Mouse (Mus musculus): ENCODE data around the gene Ireb2. TPM values are rescaled to one million over a fixed set of nuclear protein-coding genes. Genes with fewer than 3 reads are reported as not detected.
"Not testable (repeated sequence)": the region's sequence is repeated elsewhere in the genome, so short reads cannot be mapped to it uniquely, and the experiment has no call there.

Ireb2 gene
- polyA plus RNA-seq, 1 experiment from 2014 or later: 31.0 TPM

GRCm38 (mm10) chr9:54931765-54932164, 68.2 kb downstream of the Ireb2 start:
- 20% methylated on average over 1 of the region's 1 CpGs for WGBS
- Histone ChIP-seq H3K9me3 (ENCODE audit: control insufficient read depth, low read length) (no peaks in the 10 kb centered on the region), H3K4me2 (ENCODE audit: low read length) (no peak overlapping the region), H3K27ac (replicated peaks in 1 of 2; ENCODE audit: control insufficient read depth in 1 of 2, insufficient read depth in 1 of 2, low read depth in 2 of 2, low read length in 2 of 2) (no peak overlapping the region), H3K4me1 (ENCODE audit: control insufficient read depth in 2 of 2, insufficient read depth in 2 of 2, low read length in 2 of 2) (no peaks in the 10 kb centered on the region), H3K36me3 (ENCODE audit: control insufficient read depth, insufficient read depth, low read length) (no peaks in the 10 kb centered on the region), H3K9ac (ENCODE audit: low read length) (no peak overlapping the region), H3K27me3 (ENCODE audit: control insufficient read depth, insufficient read depth, low read length) (no peaks in the 10 kb centered on the region), H3K4me3 (ENCODE audit: control insufficient read depth in 1 of 2, insufficient read depth in 1 of 2, low read depth in 1 of 2, low read length in 2 of 2) (no peak overlapping the region)
- no peak for ATAC-seq (ENCODE audit: insufficient number of reproducible peaks, insufficient read depth, low FRiP score, low read depth)

GRCm38 (mm10) chr9:54932379-54932778, 68.8 kb downstream of the Ireb2 start:
- H3K36me3 ChIP-seq (ENCODE audit: control insufficient read depth, insufficient read depth, low read length): no peaks in the 10 kb centered on the region
- no peak for ATAC-seq (ENCODE audit: insufficient number of reproducible peaks, insufficient read depth, low FRiP score, low read depth)
- no peaks in the 10 kb centered on the region for H3K9me3 ChIP-seq (ENCODE audit: control insufficient read depth, low read length)
- H3K4me2 ChIP-seq (ENCODE audit: low read length): no peak overlapping the region
- H3K4me3 ChIP-seq (ENCODE audit: control insufficient read depth in 1 of 2, insufficient read depth in 1 of 2, low read depth in 1 of 2, low read length in 2 of 2): no peak overlapping the region
- H3K27ac ChIP-seq (replicated peaks in 1 of 2; ENCODE audit: control insufficient read depth in 1 of 2, insufficient read depth in 1 of 2, low read depth in 2 of 2, low read length in 2 of 2): no peak overlapping the region
- H3K4me1 ChIP-seq (ENCODE audit: control insufficient read depth in 2 of 2, insufficient read depth in 2 of 2, low read length in 2 of 2): no peaks in the 10 kb centered on the region
- H3K9ac ChIP-seq (ENCODE audit: low read length): no peak overlapping the region
- 69% methylated on average over 2 of the region's 2 CpGs for WGBS
- H3K27me3 ChIP-seq (ENCODE audit: control insufficient read depth, insufficient read depth, low read length): no peaks in the 10 kb centered on the region

GRCm38 (mm10) chr9:54942071-54942470, 78.5 kb downstream of the Ireb2 start:
- H3K9me3 ChIP-seq (ENCODE audit: control insufficient read depth, low read length): no peaks in the 10 kb centered on the region
- no peak for ATAC-seq (ENCODE audit: insufficient number of reproducible peaks, insufficient read depth, low FRiP score, low read depth)
- 81% methylated on average over 4 of the region's 4 CpGs for WGBS
- no peaks in the 10 kb centered on the region for H3K4me1 ChIP-seq (ENCODE audit: control insufficient read depth in 2 of 2, insufficient read depth in 2 of 2, low read length in 2 of 2)
- no peak overlapping the region for H3K9ac ChIP-seq (ENCODE audit: low read length)
- H3K27ac ChIP-seq (replicated peaks in 1 of 2; ENCODE audit: control insufficient read depth in 1 of 2, insufficient read depth in 1 of 2, low read depth in 2 of 2, low read length in 2 of 2): no peak overlapping the region
- peaks cover 5% of the 10 kb centered on the region; the same call in 1 of the 2 replicates for H3K36me3 ChIP-seq (ENCODE audit: control insufficient read depth, insufficient read depth, low read length)
- no peak overlapping the region for H3K4me2 ChIP-seq (ENCODE audit: low read length)
- H3K27me3 ChIP-seq (ENCODE audit: control insufficient read depth, insufficient read depth, low read length): no peaks in the 10 kb centered on the region
- no peak overlapping the region for H3K4me3 ChIP-seq (ENCODE audit: control insufficient read depth in 1 of 2, insufficient read depth in 1 of 2, low read depth in 1 of 2, low read length in 2 of 2)

- Histone ChIP-seq H3K27ac (replicated peaks in 1 of 2; ENCODE audit: control insufficient read depth in 1 of 2, insufficient read depth in 1 of 2, low read depth in 2 of 2, low read length in 2 of 2) (no peak overlapping the region), H3K27me3 (ENCODE audit: control insufficient read depth, insufficient read depth, low read length) (no peaks in the 10 kb centered on the region), H3K4me1 (ENCODE audit: control insufficient read depth in 2 of 2, insufficient read depth in 2 of 2, low read length in 2 of 2) (no peaks in the 10 kb centered on the region), H3K9me3 (ENCODE audit: control insufficient read depth, low read length) (no peaks in the 10 kb centered on the region), H3K4me3 (ENCODE audit: control insufficient read depth in 1 of 2, insufficient read depth in 1 of 2, low read depth in 1 of 2, low read length in 2 of 2) (no peak overlapping the region), H3K4me2 (ENCODE audit: low read length) (no peak overlapping the region), H3K36me3 (ENCODE audit: control insufficient read depth, insufficient read depth, low read length) (peaks cover 5% of the 10 kb centered on the region; the same call in 1 of the 2 replicates), H3K9ac (ENCODE audit: low read length) (no peak overlapping the region)
- ATAC-seq (ENCODE audit: insufficient number of reproducible peaks, insufficient read depth, low FRiP score, low read depth): no peak
- WGBS: 63% methylated on average over 2 of the region's 2 CpGs
Observed at GRCm38 (mm10) chr9:54944467-54944866, 80.9 kb downstream of the Ireb2 start.

GRCm38 (mm10) chr9:54946256-54946655, 82.7 kb downstream of the Ireb2 start:
- WGBS: 70% methylated on average over 16 of the region's 16 CpGs
- H3K27me3 ChIP-seq (ENCODE audit: control insufficient read depth, insufficient read depth, low read length): no peaks in the 10 kb centered on the region
- no peak overlapping the region for H3K9ac ChIP-seq (ENCODE audit: low read length)
- H3K4me3 ChIP-seq (ENCODE audit: control insufficient read depth in 1 of 2, insufficient read depth in 1 of 2, low read depth in 1 of 2, low read length in 2 of 2): no peak overlapping the region
- H3K36me3 ChIP-seq (ENCODE audit: control insufficient read depth, insufficient read depth, low read length): peaks cover 5% of the 10 kb centered on the region; the same call in 1 of the 2 replicates
- no peaks in the 10 kb centered on the region for H3K9me3 ChIP-seq (ENCODE audit: control insufficient read depth, low read length)
- no peaks in the 10 kb centered on the region for H3K4me1 ChIP-seq (ENCODE audit: control insufficient read depth in 2 of 2, insufficient read depth in 2 of 2, low read length in 2 of 2)
- no peak overlapping the region for H3K27ac ChIP-seq (replicated peaks in 1 of 2; ENCODE audit: control insufficient read depth in 1 of 2, insufficient read depth in 1 of 2, low read depth in 2 of 2, low read length in 2 of 2)
- ATAC-seq (ENCODE audit: insufficient number of reproducible peaks, insufficient read depth, low FRiP score, low read depth): no peak
- no peak overlapping the region for H3K4me2 ChIP-seq (ENCODE audit: low read length)

GRCm38 (mm10) chr9:54949465-54949864, 85.9 kb downstream of the Ireb2 start:
- peaks cover 0 to 8% of the 10 kb centered on the region in 2 experiments; a peak in 2 of 4 replicates for H3K4me1 ChIP-seq (ENCODE audit: control insufficient read depth in 2 of 2, insufficient read depth in 2 of 2, low read length in 2 of 2)
- H3K27ac ChIP-seq (replicated peaks in 1 of 2; ENCODE audit: control insufficient read depth in 1 of 2, insufficient read depth in 1 of 2, low read depth in 2 of 2, low read length in 2 of 2): no peak overlapping the region
- H3K4me2 ChIP-seq (ENCODE audit: low read length): no peak overlapping the region
- no peaks in the 10 kb centered on the region for H3K9me3 ChIP-seq (ENCODE audit: control insufficient read depth, low read length)
- no peak for ATAC-seq (ENCODE audit: insufficient number of reproducible peaks, insufficient read depth, low FRiP score, low read depth)
- H3K4me3 ChIP-seq (ENCODE audit: control insufficient read depth in 1 of 2, insufficient read depth in 1 of 2, low read depth in 1 of 2, low read length in 2 of 2): no peak overlapping the region
- no peaks in the 10 kb centered on the region for H3K27me3 ChIP-seq (ENCODE audit: control insufficient read depth, insufficient read depth, low read length)
- H3K36me3 ChIP-seq (ENCODE audit: control insufficient read depth, insufficient read depth, low read length): peaks cover 30% of the 10 kb centered on the region
- no peak overlapping the region for H3K9ac ChIP-seq (ENCODE audit: low read length)

GRCm38 (mm10) chr9:54950162-54950561, 86.6 kb downstream of the Ireb2 start:
- H3K4me1 ChIP-seq (ENCODE audit: control insufficient read depth in 2 of 2, insufficient read depth in 2 of 2, low read length in 2 of 2); H3K27me3 ChIP-seq (ENCODE audit: control insufficient read depth, insufficient read depth, low read length); ATAC-seq (ENCODE audit: insufficient number of reproducible peaks, insufficient read depth, low FRiP score, low read depth); H3K9me3 ChIP-seq (ENCODE audit: control insufficient read depth, low read length): not testable (repeated sequence)
- Histone ChIP-seq H3K9ac (ENCODE audit: low read length) (peak overlapping the region; percentile 91), H3K4me3 (ENCODE audit: control insufficient read depth in 1 of 2, insufficient read depth in 1 of 2, low read depth in 1 of 2, low read length in 2 of 2) (peak overlapping the region; percentile 95 to 98), H3K27ac (replicated peaks in 1 of 2; ENCODE audit: control insufficient read depth in 1 of 2, insufficient read depth in 1 of 2, low read depth in 2 of 2, low read length in 2 of 2) (peak overlapping the region; percentile 76 to 92), H3K36me3 (ENCODE audit: control insufficient read depth, insufficient read depth, low read length) (peaks cover 37% of the 10 kb centered on the region), H3K4me2 (ENCODE audit: low read length) (peak overlapping the region; percentile 72)
- WGBS: 47% methylated on average over 8 of the region's 8 CpGs

- WGBS: under 1% methylated on average over 65 of the region's 65 CpGs
- peak within 1 kb of the TSS; percentile 92 to 95 for H3K27ac ChIP-seq (replicated peaks in 1 of 2; ENCODE audit: control insufficient read depth in 1 of 2, insufficient read depth in 1 of 2, low read depth in 2 of 2, low read length in 2 of 2)
- H3K36me3 ChIP-seq (ENCODE audit: control insufficient read depth, insufficient read depth, low read length): peaks cover 43% of the 10 kb centered on the region
- peak within 1 kb of the TSS; percentile 91 for H3K9ac ChIP-seq (ENCODE audit: low read length)
- peak; percentile 99 for ATAC-seq (ENCODE audit: insufficient number of reproducible peaks, insufficient read depth, low FRiP score, low read depth)
- no peaks in the 10 kb centered on the region for H3K9me3 ChIP-seq (ENCODE audit: control insufficient read depth, low read length)
- peaks cover 0 to 8% of the 10 kb centered on the region in 2 experiments; a peak in 2 of 4 replicates for H3K4me1 ChIP-seq (ENCODE audit: control insufficient read depth in 2 of 2, insufficient read depth in 2 of 2, low read length in 2 of 2)
- H3K4me2 ChIP-seq (ENCODE audit: low read length): peak within 1 kb of the TSS; percentile 72
- peak within 1 kb of the TSS; percentile 95 to 98 for H3K4me3 ChIP-seq (ENCODE audit: control insufficient read depth in 1 of 2, insufficient read depth in 1 of 2, low read depth in 1 of 2, low read length in 2 of 2)
- H3K27me3 ChIP-seq (ENCODE audit: control insufficient read depth, insufficient read depth, low read length): no peaks in the 10 kb centered on the region
Observed at GRCm38 (mm10) chr9:54950575-54951321, 87.2 kb downstream of the Ireb2 start, which contains the start of the genes Psma4 and AY074887. Gene Psma4 (plus strand): TSS chr9:54950790. Gene AY074887 (minus strand): TSS chr9:54950998.

Measured in heart, embryonic 14.5 days (tissue).